Mouse (Mus musculus) CD8-positive naive resting alpha-beta T cell, adult 2 months (primary cell): ENCODE data around the gene Serpina1b.
"Not testable (repeated sequence)": the region's sequence is repeated elsewhere in the genome, so short reads cannot be mapped to it uniquely, and the experiment has no call there.

Source experiments
- DNase-seq, 2 experiments: peaks; one replicate each; pipeline ENCODE4 v3.0.0; 2022; ENCODE audit warnings: low read depth in 2 of 2, low spot score in 2 of 2

Gene Serpina1b

DNA sequence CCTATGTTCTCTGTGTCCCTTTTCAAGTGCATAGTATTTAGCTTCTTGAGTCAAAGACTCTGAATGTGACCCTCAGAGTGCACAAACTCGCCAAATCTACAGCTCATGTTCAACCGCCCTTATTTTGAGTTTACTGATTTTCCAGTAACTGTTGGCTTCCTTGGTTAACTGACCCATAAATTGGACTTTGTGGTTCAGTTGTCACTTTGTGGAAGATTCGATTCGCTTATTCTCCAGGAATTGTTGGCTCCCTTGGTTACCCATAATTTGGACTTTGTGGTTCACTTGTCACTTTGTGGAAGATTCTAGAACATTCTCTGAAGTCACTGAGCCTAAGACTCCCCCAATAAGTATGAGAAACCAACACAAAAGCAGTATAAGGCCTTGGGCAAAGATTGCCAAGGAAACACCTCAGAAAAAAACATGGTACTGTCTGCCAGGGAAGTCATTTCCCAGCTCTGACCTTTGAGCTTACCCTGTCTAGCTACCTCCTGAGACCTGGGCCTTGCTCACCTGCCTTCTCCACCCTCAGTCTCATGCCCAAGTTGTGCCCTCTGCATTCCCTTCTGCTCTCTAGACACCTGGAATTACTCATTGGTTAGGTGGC lies 129.9 kb downstream of the Serpina1b start:
- DNase-seq: no peak

DNA sequence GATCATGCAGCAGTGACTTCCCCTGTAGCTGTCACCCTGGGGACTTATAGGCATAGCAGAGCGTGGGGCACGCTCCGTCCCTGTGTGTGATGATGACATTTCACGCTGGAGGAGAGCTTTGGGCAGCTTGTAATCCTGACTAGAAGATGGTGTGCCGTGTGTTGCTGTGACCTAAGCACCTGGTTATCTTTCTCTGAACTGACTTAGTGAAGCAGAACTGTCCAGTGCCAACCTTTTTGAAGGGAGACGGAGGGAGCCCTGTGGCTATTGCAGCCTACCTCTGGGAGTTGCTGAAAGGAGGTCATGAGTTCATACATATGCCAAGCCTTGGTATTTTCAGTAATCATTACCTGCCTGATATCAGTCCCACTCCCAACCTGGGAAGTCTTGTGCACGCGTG lies 134.7 kb downstream of the Serpina1b start, which contains the start of gene Serpina1f:
Gene Serpina1f (minus strand): TSS at position 101 of the 400 bp plus-strand sequence.
- no peak for DNase-seq

GRCm38 (mm10) chr12:103688221-103688814 lies 141.9 kb downstream of the Serpina1b start:
- no peak for DNase-seq

DNA sequence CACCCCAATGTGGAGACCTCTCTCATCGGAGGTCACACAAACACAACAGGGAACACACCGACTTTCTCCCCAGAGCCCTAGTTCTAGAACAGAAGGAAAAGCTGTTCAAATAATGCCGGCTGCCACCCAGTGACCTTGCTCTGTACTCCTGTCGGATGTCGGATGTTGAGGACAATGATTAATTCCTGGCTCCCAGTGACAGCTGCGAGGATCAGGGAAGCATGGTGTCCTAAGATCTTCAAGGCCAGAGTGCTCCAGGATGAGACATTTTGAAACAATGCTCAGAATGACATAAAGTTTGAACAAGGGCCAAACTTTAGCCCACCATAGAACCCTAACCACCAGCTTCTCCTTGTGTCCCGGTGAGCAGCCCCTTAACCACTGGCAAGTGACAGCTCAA lies 143.2 kb downstream of the Serpina1b start:
- DNase-seq: no peak

DNA sequence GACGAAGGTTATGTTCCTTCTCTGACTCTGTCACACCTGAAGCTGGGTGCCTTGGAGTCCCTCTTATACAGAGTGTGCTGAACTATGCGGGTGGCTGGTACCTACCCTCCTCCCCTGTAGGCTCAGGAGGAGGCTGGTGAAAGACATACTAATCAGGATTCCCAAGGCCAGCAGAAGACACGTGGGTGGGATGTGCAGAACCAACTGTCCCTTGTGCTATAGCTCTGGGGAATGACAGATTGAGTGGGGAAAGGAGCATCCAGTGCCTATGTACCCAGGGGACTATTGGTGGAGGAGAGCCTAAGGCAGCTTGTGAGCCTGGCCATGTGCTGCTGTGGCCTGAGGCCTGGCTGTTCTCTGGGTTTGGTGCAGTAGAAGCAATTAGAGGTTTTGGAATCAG lies 144.1 kb downstream of the Serpina1b start:
- DNase-seq: no peak

DNA sequence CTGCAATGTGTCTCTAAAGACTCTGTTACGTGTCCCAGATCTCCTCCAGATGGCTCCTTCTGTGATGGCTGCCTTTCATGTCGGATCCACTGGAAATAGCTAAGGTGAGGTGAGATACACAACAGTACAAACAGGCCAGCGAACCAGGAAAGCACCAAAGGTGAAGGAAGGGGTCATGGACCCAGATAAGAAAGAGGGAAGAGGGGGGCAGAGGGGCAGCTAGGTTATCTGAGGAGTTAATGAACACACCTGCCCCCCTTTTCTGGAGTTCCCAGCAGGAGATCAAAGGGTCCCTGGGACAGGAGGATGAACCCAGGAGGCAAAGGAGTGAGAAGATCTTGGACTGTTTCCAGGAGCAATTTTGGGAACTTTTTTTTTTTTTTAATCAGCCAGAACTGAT lies 144.8 kb downstream of the Serpina1b start:
- DNase-seq: no peak

DNA sequence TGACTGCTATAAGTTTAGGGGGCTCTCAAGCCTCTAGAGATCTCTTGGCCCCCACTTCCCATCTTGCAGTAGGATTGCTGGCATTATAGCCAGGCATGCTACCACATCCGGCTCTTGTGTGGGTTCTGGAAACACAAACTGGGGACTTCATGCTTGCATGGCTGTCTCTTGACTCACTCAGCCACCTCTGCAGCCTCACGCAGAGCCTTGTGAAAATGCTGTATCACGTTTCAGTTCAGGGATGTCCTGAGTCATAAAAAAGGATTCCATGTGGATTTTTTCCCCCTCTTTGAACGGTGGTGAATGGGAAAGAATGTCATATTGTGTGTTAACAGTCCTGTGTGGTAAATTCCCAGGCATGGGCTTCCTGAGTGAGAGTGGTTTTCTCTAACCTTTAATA lies 146.4 kb downstream of the Serpina1b start:
- DNase-seq: no peak

GRCm38 (mm10) chr12:103681739-103682138 lies 148.4 kb downstream of the Serpina1b start:
- no peak for DNase-seq

DNA sequence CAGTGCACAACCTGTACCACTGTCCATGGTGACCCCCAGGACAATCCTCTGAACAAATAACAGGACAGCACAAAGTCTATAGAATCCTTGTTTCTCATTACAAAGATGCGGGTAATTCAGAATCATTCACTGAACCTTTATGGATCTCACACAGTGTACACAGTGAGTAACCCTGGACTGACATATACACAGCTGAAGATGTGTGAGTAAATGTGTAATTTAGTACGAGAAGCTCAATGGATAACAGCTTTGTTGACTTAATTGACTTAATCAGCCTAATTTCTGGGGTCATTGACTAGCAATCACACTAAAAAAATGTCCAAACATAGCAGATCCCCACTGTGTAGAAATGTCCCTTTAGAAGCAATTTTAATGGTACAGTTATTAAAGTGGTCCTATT lies 149.0 kb downstream of the Serpina1b start:
- no peak for DNase-seq

DNA sequence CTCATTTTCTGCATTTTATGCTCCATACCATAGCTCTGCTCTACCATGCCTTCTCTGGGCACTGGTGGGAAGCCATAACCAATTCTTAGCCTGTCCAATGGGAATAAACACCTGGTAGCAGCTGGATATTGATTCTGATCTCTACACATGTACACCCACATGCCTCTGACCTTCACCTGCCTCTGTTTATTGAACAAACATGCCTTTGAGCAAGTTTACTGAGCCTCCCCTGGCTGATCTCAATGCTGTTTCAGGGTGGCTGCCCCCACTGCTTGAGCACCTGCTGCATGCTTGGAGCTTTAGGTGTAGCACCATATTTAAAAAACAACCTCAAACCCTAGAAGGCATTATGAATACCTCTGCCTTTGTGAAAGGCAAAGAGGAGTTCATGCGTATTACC lies 150.3 kb downstream of the Serpina1b start:
- DNase-seq: not testable (repeated sequence)
